Mouse (Mus musculus) thymus, postnatal 0 days (tissue): ENCODE data around the gene 2210408I21Rik. TPM values are rescaled to one million over a fixed set of nuclear protein-coding genes. Genes with fewer than 3 reads are reported as not detected.

Experiments used
- DNase-seq: peaks from one replicate; pipeline ENCODE4 v3.0.0-alpha.2; 2015; ENCODE audit warnings: low spot score
- polyA plus RNA-seq: library from polyadenylated mRNA; unstranded; fragments of >200 nt; fragmentation: Nextera tagmentation; extraction: Ambion mirVana; gene quantifications from 2 replicates; pipeline ENCODE4 v1.2.1, GENCODE M21; 2015

The 2210408I21Rik gene
- polyA plus RNA-seq, 1 experiment from 2014 or later: 7.4 TPM

GRCm38 (mm10) chr13:77275172-77275747, 139.9 kb downstream of the 2210408I21Rik start:
- no peak for DNase-seq

- no peak for DNase-seq
These were observed 143.5 kb downstream of the 2210408I21Rik start for GRCm38 (mm10) chr13:77278659-77279413.

- no peak for DNase-seq
These were observed 160.2 kb downstream of the 2210408I21Rik start for GRCm38 (mm10) chr13:77295519-77295918.

- no peak for DNase-seq
These were observed 188.8 kb downstream of the 2210408I21Rik start for GRCm38 (mm10) chr13:77324101-77324500.

- DNase-seq: no peak
These were observed 191.0 kb downstream of the 2210408I21Rik start for GRCm38 (mm10) chr13:77326174-77326959.

- no peak for DNase-seq
These were observed 206.8 kb downstream of the 2210408I21Rik start for GRCm38 (mm10) chr13:77342097-77342496.

- DNase-seq: no peak
These were observed 250.2 kb downstream of the 2210408I21Rik start for GRCm38 (mm10) chr13:77385448-77385970.

- DNase-seq: no peak
These were observed 250.7 kb downstream of the 2210408I21Rik start for GRCm38 (mm10) chr13:77386001-77386400.

GRCm38 (mm10) chr13:77388148-77388547, 252.8 kb downstream of the 2210408I21Rik start:
- DNase-seq: no peak

GRCm38 (mm10) chr13:77389209-77389608, 253.9 kb downstream of the 2210408I21Rik start:
- no peak for DNase-seq

- no peak for DNase-seq
These were observed 261.0 kb downstream of the 2210408I21Rik start for GRCm38 (mm10) chr13:77396374-77396773.

GRCm38 (mm10) chr13:77396981-77397380, 261.6 kb downstream of the 2210408I21Rik start:
- no peak for DNase-seq

- no peak for DNase-seq
These were observed 262.3 kb downstream of the 2210408I21Rik start for GRCm38 (mm10) chr13:77397646-77398045.

- no peak for DNase-seq
These were observed 263.1 kb downstream of the 2210408I21Rik start for GRCm38 (mm10) chr13:77398477-77398876.

GRCm38 (mm10) chr13:77400762-77401161, 265.4 kb downstream of the 2210408I21Rik start:
- DNase-seq: no peak

GRCm38 (mm10) chr13:77408530-77408929, 273.2 kb downstream of the 2210408I21Rik start:
- no peak for DNase-seq

- no peak for DNase-seq
These were observed 274.5 kb downstream of the 2210408I21Rik start for GRCm38 (mm10) chr13:77409804-77410203.

- no peak for DNase-seq
These were observed 277.5 kb downstream of the 2210408I21Rik start for GRCm38 (mm10) chr13:77412829-77413228.

GRCm38 (mm10) chr13:77450007-77450567, 314.7 kb downstream of the 2210408I21Rik start:
- DNase-seq: no peak

- no peak for DNase-seq
These were observed 334.8 kb downstream of the 2210408I21Rik start for GRCm38 (mm10) chr13:77470093-77470621.

- no peak for DNase-seq
These were observed 341.1 kb downstream of the 2210408I21Rik start for GRCm38 (mm10) chr13:77476420-77476819.
